Mouse (Mus musculus) activated CD4-positive, CD25-positive, alpha-beta regulatory T cell, adult 9 weeks (primary cell): ENCODE measurements around the gene Fam169b. TPM values are rescaled to one million over a fixed set of nuclear protein-coding genes. Genes with fewer than 3 reads are reported as not detected.

Source experiments
- polyA plus RNA-seq: library from polyadenylated mRNA; unstranded; fragments of 100-300 nt; shearing (Covaris generic); gene quantifications from one replicate; pipeline ENCODE4 v1.2.1, GENCODE M21; 2017

The Fam169b gene
- 223 TPM for polyA plus RNA-seq

GRCm38 (mm10) chr7:68273515-68273914, at the start of gene Fam169b:
Gene Fam169b, plus strand, starts transcription at chr7:68273839.

GRCm38 (mm10) chr7:68264028-68264453, 9.6 kb upstream of the Fam169b start, which contains the start of gene Pgpep1l:
Gene Pgpep1l, minus strand, starts transcription at chr7:68264233.

Other genes starting within 250 kb of the Fam169b start
- 5.9 TPM for gene Pgpep1l, start 9.6 kb upstream of the Fam169b start, polyA plus RNA-seq